Mouse (Mus musculus) CH12.LX (cell line): ENCODE measurements around the gene Entpd2. TPM values are rescaled to one million over a fixed set of nuclear protein-coding genes. Genes with fewer than 3 reads are reported as not detected.

Experiments
- DNase-seq: peaks from one replicate; pipeline ENCODE4 v3.0.0-alpha.2; 2013; ENCODE audit errors: extremely low read depth
- H3K27ac ChIP-seq: 2 replicates; pipeline ENCODE4 v1.5.1; 2012; ENCODE audit warnings: low read depth, mild to moderate bottlenecking, control low read depth, moderate library complexity; ENCODE audit not compliant: insufficient read depth
- H3K27me3 ChIP-seq: replicated peaks from 2 replicates; pipeline ENCODE3; 2012; ENCODE audit warnings: inconsistent platforms
- H3K36me3 ChIP-seq, 2 experiments: replicated peaks in 1 of 2; 2 replicates each; pipeline versions ENCODE3 to v1.6.1; 2012; ENCODE audit warnings: inconsistent platforms in 1 of 2, low read length in 1 of 2, mild to moderate bottlenecking in 1 of 2, mixed read lengths in 1 of 2, moderate library complexity in 1 of 2; ENCODE audit not compliant: control insufficient read depth in 1 of 2, insufficient read depth in 1 of 2
- H3K4me1 ChIP-seq, 2 experiments: 2 replicates each; pipeline ENCODE4 v1.6.1; 2012; ENCODE audit warnings: inconsistent platforms in 1 of 2, moderate library complexity in 1 of 2; ENCODE audit not compliant: insufficient read depth in 2 of 2, control insufficient read depth in 1 of 2
- H3K4me2 ChIP-seq: 2 replicates; pipeline ENCODE4 v1.6.1; 2012; ENCODE audit warnings: low read depth, mild to moderate bottlenecking, control low read depth; ENCODE audit not compliant: poor library complexity, insufficient read depth, severe bottlenecking
- H3K4me3 ChIP-seq, 3 experiments: fragments of 150-350 bp in 1 of 3; sonication (generic) in 1 of 3; replicated peaks in 1 of 3; 2 replicates each; pipeline versions ENCODE3 to v1.5.1; 2011 to 2012; ENCODE audit warnings: low read depth in 2 of 3, low read length in 2 of 3, mild to moderate bottlenecking in 2 of 3, moderate library complexity in 2 of 3, control low read depth in 1 of 3, improper control_type of control experiment in 1 of 3, inconsistent platforms in 1 of 3, mixed read lengths in 1 of 3; ENCODE audit not compliant: poor library complexity in 1 of 3
- H3K79me2 ChIP-seq: replicated peaks from 2 replicates; pipeline ENCODE4 v1.6.1; 2012; ENCODE audit warnings: mild to moderate bottlenecking, moderate library complexity; ENCODE audit not compliant: control insufficient read depth, poor library complexity, insufficient read depth, severe bottlenecking; ENCODE audit errors: extremely low read depth
- H3K9ac ChIP-seq: 2 replicates; pipeline ENCODE4 v1.6.1; 2012; ENCODE audit warnings: low read depth, mild to moderate bottlenecking, control low read depth, moderate library complexity; ENCODE audit not compliant: insufficient read depth
- H3K9me3 ChIP-seq: replicated peaks from 2 replicates; pipeline ENCODE3; 2012; ENCODE audit warnings: low read length, inconsistent platforms, mixed read lengths
- CHD1 ChIP-seq: IDR thresholded peaks from 2 replicates; pipeline ENCODE4 v1.6.1; 2012; ENCODE audit warnings: low read depth, low read length, improper control_type of control experiment, inconsistent platforms
- CHD2 ChIP-seq: IDR thresholded peaks from 2 replicates; pipeline ENCODE4 v1.6.1; 2011; ENCODE audit warnings: low read length, improper control_type of control experiment
- CTCF ChIP-seq, 2 experiments: IDR thresholded peaks in 1 of 2; conservative IDR thresholded peaks in 1 of 2; 2 replicates each; pipeline ENCODE4 v1.5.1; 2011 to 2012; ENCODE audit warnings: low read depth in 2 of 2, low read length in 2 of 2, improper control_type of control experiment in 1 of 2, inconsistent platforms in 1 of 2, mild to moderate bottlenecking in 1 of 2, moderate library complexity in 1 of 2
- ELF1 ChIP-seq: IDR thresholded peaks from 2 replicates; pipeline ENCODE4 v1.6.1; 2014; ENCODE audit warnings: low read depth, mild to moderate bottlenecking, inconsistent platforms, low read length, improper control_type of control experiment
- EP300 ChIP-seq: IDR thresholded peaks from 2 replicates; pipeline ENCODE4 v1.6.1; 2011; ENCODE audit warnings: low read length, improper control_type of control experiment
- ETS1 ChIP-seq: conservative IDR thresholded peaks from 2 replicates; pipeline ENCODE4 v1.6.1; 2012; ENCODE audit warnings: low read depth, mild to moderate bottlenecking, inconsistent platforms, low read length, improper control_type of control experiment, moderate library complexity
- GABPA ChIP-seq: IDR thresholded peaks from 2 replicates; pipeline ENCODE4 v1.6.1; 2012; ENCODE audit warnings: low read depth, low read length, improper control_type of control experiment, inconsistent platforms; ENCODE audit not compliant: insufficient replicate concordance
- IRF4 ChIP-seq: IDR thresholded peaks from 2 replicates; pipeline ENCODE4 v1.6.1; 2014; ENCODE audit warnings: low read depth, mild to moderate bottlenecking, inconsistent platforms, low read length, improper control_type of control experiment
- JUN ChIP-seq: IDR thresholded peaks from 2 replicates; pipeline ENCODE4 v1.6.1; 2011; ENCODE audit warnings: low read depth, mild to moderate bottlenecking, low read length, improper control_type of control experiment, moderate library complexity; ENCODE audit not compliant: insufficient read depth
- JUND ChIP-seq: conservative IDR thresholded peaks from 2 replicates; pipeline ENCODE4 v1.6.1; 2011; ENCODE audit warnings: low read depth, low read length, improper control_type of control experiment
- KAT2A ChIP-seq: IDR thresholded peaks from 2 replicates; pipeline ENCODE4 v1.6.1; 2012; ENCODE audit warnings: low read length, improper control_type of control experiment, inconsistent platforms; ENCODE audit not compliant: insufficient replicate concordance
- MAFK ChIP-seq: IDR thresholded peaks from 2 replicates; pipeline ENCODE4 v1.6.1; 2011; ENCODE audit warnings: low read length, improper control_type of control experiment; ENCODE audit not compliant: insufficient replicate concordance
- MAX ChIP-seq: IDR thresholded peaks from 2 replicates; pipeline ENCODE4 v1.6.1; 2011; ENCODE audit warnings: low read length, improper control_type of control experiment
- MXI1 ChIP-seq: IDR thresholded peaks from 2 replicates; pipeline ENCODE4 v1.6.1; 2011; ENCODE audit warnings: mild to moderate bottlenecking, low read depth, low read length, improper control_type of control experiment
- MYC ChIP-seq: IDR thresholded peaks from 2 replicates; pipeline ENCODE4 v1.6.1; 2011; ENCODE audit warnings: low read depth, mild to moderate bottlenecking, improper control_type of control experiment, low read length
- NELFE ChIP-seq: IDR thresholded peaks from 2 replicates; pipeline ENCODE4 v1.6.1; 2011; ENCODE audit warnings: low read depth, low read length, improper control_type of control experiment
- NRF1 ChIP-seq: IDR thresholded peaks from 2 replicates; pipeline ENCODE4 v1.6.1; 2014; ENCODE audit warnings: low read depth, mild to moderate bottlenecking, inconsistent platforms, low read length, improper control_type of control experiment, moderate library complexity
- PAX5 ChIP-seq: IDR thresholded peaks from 2 replicates; pipeline ENCODE4 v1.6.1; 2012; ENCODE audit warnings: low read length, inconsistent platforms, mixed read lengths
- POLR2AphosphoS2 ChIP-seq: IDR thresholded peaks from 2 replicates; pipeline ENCODE4 v1.6.1; 2011; ENCODE audit warnings: low read depth, low read length, improper control_type of control experiment
- RAD21 ChIP-seq: IDR thresholded peaks from 2 replicates; pipeline ENCODE4 v1.6.1; 2011; ENCODE audit warnings: low read depth, mild to moderate bottlenecking, low read length, improper control_type of control experiment, moderate library complexity
- RCOR1 ChIP-seq: conservative IDR thresholded peaks from 2 replicates; pipeline ENCODE4 v1.6.1; 2012; ENCODE audit warnings: low read depth, mild to moderate bottlenecking, inconsistent platforms, low read length, improper control_type of control experiment
- SIN3A ChIP-seq: IDR thresholded peaks from 2 replicates; pipeline ENCODE4 v1.6.1; 2012; ENCODE audit warnings: low read length, improper control_type of control experiment, inconsistent platforms
- SMC3 ChIP-seq: IDR thresholded peaks from 2 replicates; pipeline ENCODE4 v1.6.1; 2011; ENCODE audit warnings: low read depth, low read length, improper control_type of control experiment
- TBP ChIP-seq: conservative IDR thresholded peaks from 2 replicates; pipeline ENCODE4 v1.6.1; 2011; ENCODE audit warnings: low read depth, low read length, improper control_type of control experiment
- TCF12 ChIP-seq: IDR thresholded peaks from 2 replicates; pipeline ENCODE4 v1.6.1; 2014; ENCODE audit warnings: low read depth, mild to moderate bottlenecking, inconsistent platforms, low read length, improper control_type of control experiment
- USF1 ChIP-seq: IDR thresholded peaks from 2 replicates; pipeline ENCODE4 v1.6.1; 2014; ENCODE audit warnings: low read depth, mild to moderate bottlenecking, inconsistent platforms, low read length, improper control_type of control experiment
- USF2 ChIP-seq: conservative IDR thresholded peaks from 2 replicates; pipeline ENCODE4 v1.6.1; 2011; ENCODE audit warnings: low read depth, low read length, improper control_type of control experiment
- ZKSCAN1 ChIP-seq: IDR thresholded peaks from 2 replicates; pipeline ENCODE4 v1.6.1; 2012; ENCODE audit warnings: low read depth, inconsistent platforms, low read length, improper control_type of control experiment, borderline replicate concordance
- ZMIZ1 ChIP-seq: IDR thresholded peaks from 2 replicates; pipeline ENCODE4 v1.6.1; 2012; ENCODE audit warnings: low read depth, mild to moderate bottlenecking, inconsistent platforms, low read length, improper control_type of control experiment
- dilution Hi-C: fragments of 300-500 bp; cut with MboI; formaldehyde crosslinking; loops from 2 replicates; pipeline ENCODE4 v1.14.3; 2020; ENCODE audit warnings: low sequenced_read_pairs; ENCODE audit not compliant: extremely low pct_unique_long_range_greater_than_20kb, extremely low pct_ligation_motif_present
- in situ Hi-C: fragments of 300-500 bp; cut with MboI; formaldehyde crosslinking; loops from 3 replicates; pipeline ENCODE4 v1.14.3; 2019; ENCODE audit warnings: low sequenced_read_pairs, low pct_ligation_motif_present, low pct_unique_long_range_greater_than_20kb, mixed read lengths
- polyA plus RNA-seq: library from polyadenylated mRNA; unstranded; fragments of >175 nt; gene quantifications from 2 replicates; pipeline ENCODE4 v1.2.1, GENCODE M21; 2012; ENCODE audit warnings: low read depth; ENCODE audit not compliant: insufficient read length
- total RNA-seq, 2 experiments: library from RNA; depleted of rRNA; stranded (reverse); fragments of 300-350 nt in 1 of 2; fragments of >200 nt in 1 of 2; gene quantifications; 2 replicates each; pipeline ENCODE4 v1.2.3; 2012 to 2014

Entpd2 gene
- total and polyA plus RNA-seq, 3 experiments, result not detected

DNA sequence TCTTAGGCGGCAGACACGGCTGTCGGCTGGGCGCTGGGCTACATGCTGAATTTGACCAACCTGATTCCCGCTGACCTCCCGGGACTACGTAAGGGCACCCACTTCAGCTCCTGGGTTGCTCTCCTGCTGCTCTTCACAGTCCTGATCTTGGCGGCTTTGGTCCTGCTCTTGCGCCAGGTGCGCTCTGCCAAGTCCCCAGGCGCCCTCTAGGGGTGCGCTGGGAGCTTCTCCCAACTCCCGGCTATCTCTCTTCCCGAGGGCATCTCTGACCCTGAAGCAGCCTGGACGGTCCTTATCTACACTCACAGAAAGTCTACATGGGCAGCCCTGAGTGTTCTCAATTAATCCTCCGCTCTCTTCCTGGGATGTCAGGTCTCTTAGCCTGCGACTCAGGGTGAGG is 5.1 kb downstream of the Entpd2 start (continued):
- no peak for TF ChIP-seq ETS1
- no peak for TF ChIP-seq ZKSCAN1
- no peak for TF ChIP-seq NRF1

DNA sequence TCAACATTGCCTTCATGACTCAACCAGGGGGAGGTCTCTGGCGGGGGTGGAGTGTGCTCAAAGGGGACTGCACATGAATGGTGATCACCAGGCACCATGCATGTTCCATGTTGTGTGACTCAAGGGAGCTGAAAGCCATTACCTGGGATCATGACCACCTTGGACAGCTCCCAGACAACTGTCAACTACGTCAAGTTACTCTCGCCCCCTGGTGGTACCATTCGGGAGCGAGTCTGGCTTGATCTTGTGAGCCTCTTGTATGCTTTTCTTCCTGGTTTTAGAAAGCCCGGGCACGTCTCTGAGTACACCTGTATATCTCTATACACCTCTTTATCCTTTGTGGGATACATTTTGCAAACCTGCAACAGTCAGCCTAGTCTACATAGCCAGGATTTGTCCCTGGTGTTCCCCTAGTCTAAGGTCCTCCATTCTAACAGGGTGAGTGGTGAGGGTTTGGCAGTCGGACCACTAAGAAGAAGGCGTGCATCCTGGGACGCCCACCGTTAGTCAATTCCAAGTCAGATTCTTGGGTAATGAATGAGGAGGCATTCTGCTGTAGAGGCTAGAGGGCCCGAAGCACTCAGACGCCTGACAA is 6.8 kb downstream of the Entpd2 start:
- peak overlapping the region in 1 of 3 experiments; percentile 64 for H3K4me3 ChIP-seq
- no peak for TF ChIP-seq TBP
- TF ChIP-seq ELF1, result 0 out of 2 replicates have a peak, but pooled peaks have one; percentile 24
- TF ChIP-seq ZKSCAN1, result no peak
- no peak for TF ChIP-seq ZMIZ1
- no peak for TF ChIP-seq USF2
- TF ChIP-seq ETS1, result no peak
- no peak for TF ChIP-seq CHD1
- peak; percentile 79 for TF ChIP-seq SMC3
- no peak for TF ChIP-seq KAT2A
- no peak for TF ChIP-seq GABPA
- TF ChIP-seq NELFE, result no peak
- no peak for TF ChIP-seq JUND
- TF ChIP-seq IRF4, result peak; percentile 26; the same call in 1 of the 2 replicates
- TF ChIP-seq POLR2AphosphoS2, result no peak
- peak; percentile 100 for TF ChIP-seq SIN3A
- no peak for TF ChIP-seq JUN
- peak; percentile 95 for TF ChIP-seq MXI1
- TF ChIP-seq RAD21, result peak; percentile 67
- no peak for TF ChIP-seq CHD2
- TF ChIP-seq EP300, result no peak
- no peak for TF ChIP-seq MAFK
- TF ChIP-seq MAX, result no peak
- TF ChIP-seq NRF1, result no peak
- TF ChIP-seq PAX5, result no peak
- TF ChIP-seq USF1, result no peak
- no peak for TF ChIP-seq MYC
- peak; percentile 75 to 93 for TF ChIP-seq CTCF (conservative IDR thresholded peaks at IDR 0.05 in 1 of 2, IDR thresholded peaks at IDR 0.05 in 1 of 2; ENCODE audit: low read depth in 2 of 2, low read length in 2 of 2)
- TF ChIP-seq TCF12, result no peak
- no peak for TF ChIP-seq RCOR1

More for the DNA sequence above, 6.8 kb downstream of the Entpd2 start:
- Histone ChIP-seq H3K79me2 (no peaks in the 10 kb centered on the region), H3K27me3 (peaks cover 93% of the 10 kb centered on the region), H3K36me3 (no peaks in the 10 kb centered on the region), H3K27ac (no peak overlapping the region), H3K9ac (no peak overlapping the region), H3K4me1 (no peaks in the 10 kb centered on the region), H3K4me2 (peak overlapping the region; percentile 63), H3K9me3 (no peaks in the 10 kb centered on the region)
- dilution Hi-C loops (no loop called here), in situ Hi-C loops (loop anchor here (5.0 kb wide), 1 partner anchor 35 kb away; the partner anchor contains the start of gene Uap1l1)
- DNase-seq, result peak; percentile 89
